Mouse (Mus musculus) cerebral cortex, adult 2 months (tissue): ENCODE data around the gene Ttyh2.

ENCODE experiments used
- WGBS: fragments of 180-500 bp; shearing (Covaris S2); methylation state at CpG from one replicate; pipeline ENCODE4 v1.1.7; 2018; 5-methylcytosine and 5-hydroxymethylcytosine counted together

Gene Ttyh2

DNA sequence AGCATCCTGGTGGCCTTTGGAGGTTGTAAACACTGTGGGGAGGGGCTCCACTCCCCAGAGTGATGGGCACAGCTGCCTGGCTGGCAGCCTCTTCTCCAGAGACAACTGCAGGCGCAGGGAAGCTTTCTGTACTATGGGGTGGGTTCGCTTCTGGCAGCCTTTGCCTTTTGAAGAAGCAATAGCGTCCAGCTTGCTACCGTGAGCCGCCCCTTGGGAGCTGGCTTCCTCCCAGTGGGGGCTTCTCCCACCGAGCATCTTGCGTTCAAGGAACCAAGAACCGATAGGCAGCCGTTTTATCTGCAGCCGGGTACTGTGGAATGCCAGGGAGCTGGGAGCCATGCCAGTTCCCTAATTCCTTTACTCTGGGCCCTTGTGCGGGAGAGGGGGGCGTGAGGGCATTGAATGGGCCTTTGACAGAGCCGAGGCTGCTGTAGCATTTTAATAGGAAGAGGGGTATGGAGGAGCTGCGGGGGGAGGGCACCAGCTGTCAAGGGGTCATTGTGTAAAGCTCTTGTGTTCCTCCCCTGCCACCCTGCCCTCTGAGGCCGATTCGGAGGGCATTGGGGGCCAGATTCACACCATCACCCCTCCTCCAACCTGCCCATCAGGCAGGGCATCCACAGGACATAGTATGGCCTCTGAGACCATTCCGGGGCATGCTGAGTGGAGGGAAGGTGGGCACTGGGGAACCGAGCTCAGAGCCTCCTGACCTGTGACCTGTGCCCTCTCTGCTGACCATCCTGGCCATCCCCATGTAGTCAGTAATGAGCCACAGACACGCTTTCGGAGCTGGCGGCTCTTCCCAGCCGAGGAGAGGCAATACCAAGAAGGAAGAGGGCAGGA lies 29.1 kb downstream of the Ttyh2 start:
- 36% methylated on average over 22 of the region's 22 CpGs for WGBS

DNA sequence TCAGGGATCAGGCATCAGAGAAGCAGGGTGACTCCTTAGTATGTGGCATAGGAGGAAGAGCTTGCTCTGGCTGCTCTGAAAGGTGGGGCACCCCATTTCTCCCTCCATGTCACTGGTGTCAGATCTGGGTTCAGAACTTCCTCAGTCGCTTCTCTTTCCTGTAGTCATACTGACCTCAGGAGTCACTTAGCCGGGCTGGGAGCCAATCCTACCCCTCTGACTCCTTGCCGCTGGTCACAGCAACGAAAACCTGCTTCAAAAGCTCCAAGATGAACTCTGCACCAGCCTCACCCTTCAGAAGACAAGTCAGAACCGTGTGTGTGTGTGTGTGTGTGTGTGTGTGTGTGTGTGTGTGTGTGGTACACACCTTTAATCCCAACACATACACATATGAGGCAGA lies 31.1 kb downstream of the Ttyh2 start:
- WGBS, result 83% methylated on average over 5 of the region's 5 CpGs

DNA sequence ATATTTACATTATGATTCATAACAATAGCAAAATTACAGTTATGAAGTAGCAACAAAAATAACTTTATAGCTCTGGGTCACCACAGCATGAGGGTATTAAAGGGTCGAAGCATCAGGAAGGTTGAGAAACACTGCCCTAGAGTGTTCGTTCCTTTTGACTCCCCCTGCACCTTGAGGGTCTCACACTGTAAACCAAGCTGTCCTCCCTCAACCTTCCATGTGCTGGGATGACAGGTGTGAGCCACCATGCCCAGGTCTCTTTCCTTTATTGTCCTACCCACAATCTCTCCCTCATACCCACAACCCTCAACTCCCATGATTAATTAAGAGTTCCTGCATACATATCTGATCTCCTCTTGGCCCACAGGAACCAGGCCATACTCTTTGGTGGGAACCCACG lies 36.2 kb downstream of the Ttyh2 start:
- WGBS, result 96% methylated on average over 3 of the region's 3 CpGs

DNA sequence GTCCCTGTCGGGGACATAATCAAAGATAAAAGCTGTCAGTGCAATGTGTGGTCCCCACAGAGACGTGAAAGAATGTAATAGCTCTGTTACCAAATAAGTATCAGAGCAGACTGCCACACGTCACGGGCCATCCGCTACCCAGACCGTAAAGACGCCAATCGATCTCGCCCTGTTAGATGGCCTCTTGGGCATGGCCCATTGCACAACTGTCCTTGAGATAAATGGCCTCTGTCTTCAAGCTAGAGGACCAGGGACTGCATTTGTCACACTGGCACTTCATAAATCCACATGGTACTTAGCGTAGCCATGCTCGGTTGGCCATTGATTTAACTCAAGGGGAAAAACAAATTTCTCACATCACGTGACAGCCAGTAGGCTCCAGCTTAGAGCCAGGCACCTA lies 36.6 kb downstream of the Ttyh2 start:
- WGBS, result 89% methylated on average over 12 of the region's 12 CpGs

DNA sequence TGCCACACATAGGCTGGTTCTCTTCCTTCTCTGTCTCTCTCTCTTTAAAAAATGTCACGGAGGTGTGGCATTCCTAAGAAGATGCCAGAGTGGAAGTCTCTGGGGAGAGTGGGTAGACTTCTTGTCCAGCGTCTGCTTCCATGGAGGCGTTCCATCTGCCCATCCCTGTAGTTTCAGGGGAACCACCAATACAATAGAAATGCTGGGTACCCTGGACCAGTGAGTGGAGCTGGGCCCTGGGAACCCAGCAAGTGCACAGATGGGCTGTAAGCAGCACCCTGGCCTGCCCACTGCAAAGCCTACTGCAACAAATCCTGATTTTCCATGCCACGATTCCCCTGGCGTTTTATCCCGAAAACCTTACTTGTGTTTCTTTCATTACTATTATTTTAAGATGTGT lies 39.3 kb downstream of the Ttyh2 start:
- WGBS, result 60% methylated on average over 6 of the region's 6 CpGs

DNA sequence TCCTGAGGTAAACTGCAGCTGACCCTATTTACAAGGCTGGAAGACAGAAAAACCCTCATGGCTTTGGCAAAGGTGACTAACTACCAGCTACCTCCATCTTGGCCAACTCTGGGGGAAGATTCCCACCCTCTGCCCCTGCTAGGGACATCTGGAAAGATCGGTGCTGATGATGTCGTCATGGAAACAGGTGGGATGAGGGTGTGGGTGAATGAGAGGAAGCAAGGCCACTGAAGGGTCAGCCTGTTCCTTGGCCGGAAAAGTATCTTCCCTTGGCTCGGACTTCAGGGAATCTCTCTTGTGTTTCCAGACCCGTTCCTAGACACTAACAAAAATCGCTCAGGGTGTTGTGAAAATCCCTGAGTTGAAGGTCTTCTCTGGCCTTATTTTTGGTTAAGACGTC lies 40.3 kb downstream of the Ttyh2 start:
- 75% methylated on average over 7 of the region's 7 CpGs for WGBS

DNA sequence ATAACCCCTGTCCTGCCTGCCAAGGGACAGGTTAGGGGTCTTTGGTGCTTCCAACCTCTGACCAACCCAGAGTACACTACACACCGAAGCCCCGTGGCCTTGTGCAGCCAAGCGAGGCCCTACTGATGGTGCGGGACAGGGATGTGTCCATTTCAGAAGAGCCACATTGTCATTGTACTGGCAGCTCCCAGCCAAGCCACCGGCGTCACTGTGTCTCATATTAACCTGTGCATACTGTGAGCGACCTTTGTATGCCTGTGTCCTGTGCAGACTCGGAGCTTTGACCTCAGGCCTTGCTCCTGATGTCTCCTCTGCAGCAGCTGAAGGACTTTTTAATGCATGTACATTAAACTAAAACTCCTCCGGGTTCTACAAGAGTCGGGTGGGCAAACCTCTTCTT lies 45.3 kb downstream of the Ttyh2 start:
- WGBS, result 96% methylated on average over 10 of the region's 10 CpGs

DNA sequence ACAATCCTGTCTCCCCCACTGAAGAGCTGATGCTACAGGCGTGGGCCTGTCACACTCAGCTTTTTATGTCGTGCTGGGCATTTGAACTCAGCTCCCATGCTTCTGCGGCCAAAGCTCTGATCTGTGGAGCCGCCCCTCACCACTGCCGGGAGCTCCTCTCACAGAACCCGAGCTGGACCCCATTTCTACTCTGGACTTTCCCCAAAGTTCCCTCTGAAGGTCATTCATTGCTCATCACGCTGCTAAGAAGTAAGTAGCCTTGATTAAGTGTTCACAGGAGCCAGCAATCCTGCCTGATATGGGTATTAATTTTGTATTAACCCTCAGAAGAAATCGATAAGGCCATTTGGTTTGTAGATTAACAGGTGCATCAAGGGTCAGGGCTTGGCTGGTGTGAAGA lies 47.2 kb downstream of the Ttyh2 start:
- 83% methylated on average over 8 of the region's 8 CpGs for whole genome bisulfite sequencing

DNA sequence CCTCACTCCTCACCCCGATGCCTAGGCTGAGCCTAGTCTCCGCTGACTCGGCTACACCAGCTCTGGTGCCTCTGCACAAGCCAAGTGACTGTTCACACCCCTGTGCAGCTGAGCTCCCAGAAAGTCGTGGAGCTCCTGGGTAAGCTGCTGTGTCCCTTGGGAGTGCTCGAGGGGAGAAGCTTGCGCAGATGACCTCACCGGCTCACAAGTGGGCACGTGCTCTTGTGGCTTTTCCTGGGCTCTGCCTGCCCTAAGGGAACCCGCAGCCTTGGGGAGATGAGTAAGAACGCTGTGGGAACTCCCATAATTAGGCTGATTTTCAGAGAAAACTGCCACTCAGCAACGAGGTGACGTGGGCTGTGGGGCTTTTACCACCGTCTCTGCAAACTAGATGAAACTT lies 47.8 kb downstream of the Ttyh2 start:
- WGBS, result 75% methylated on average over 13 of the region's 13 CpGs

DNA sequence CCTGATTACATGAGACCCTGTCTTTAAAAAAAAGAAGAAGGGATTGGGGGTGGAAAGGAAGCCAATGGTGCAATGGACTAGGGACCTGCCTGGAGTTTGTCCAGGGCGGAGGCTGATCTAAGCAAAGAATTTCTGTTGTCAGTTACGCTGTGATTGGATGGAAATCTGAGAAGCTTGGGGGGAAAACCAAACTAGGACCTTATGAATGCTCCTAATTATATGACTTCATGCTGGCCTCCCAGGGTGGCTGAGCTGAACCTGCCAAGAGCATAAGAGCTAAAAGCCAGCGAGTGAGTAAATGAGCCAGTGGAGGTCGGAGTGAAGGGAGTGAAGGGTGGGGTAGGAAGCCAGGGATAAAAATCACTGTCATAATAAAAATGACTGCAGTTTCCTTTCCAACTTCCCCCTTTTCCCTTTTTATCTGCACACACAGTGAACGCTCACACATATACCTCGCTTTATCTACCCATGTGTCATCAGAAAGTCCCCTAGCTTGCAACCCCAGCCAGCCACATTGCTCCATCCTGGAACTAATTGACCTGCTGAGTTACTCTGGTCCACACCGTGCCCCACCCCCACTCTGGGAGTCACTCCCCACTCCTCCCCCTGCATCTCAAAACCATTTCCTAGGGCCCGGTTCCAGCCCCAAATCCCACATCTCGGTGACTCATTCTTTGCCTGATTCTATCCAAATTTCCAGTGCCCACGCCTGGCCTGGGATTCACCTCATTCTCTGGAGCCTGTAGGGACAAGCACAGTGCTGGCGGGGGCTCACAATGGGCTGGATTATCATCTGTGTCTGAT lies 49.8 kb downstream of the Ttyh2 start:
- WGBS, result 56% methylated on average over 11 of the region's 11 CpGs

DNA sequence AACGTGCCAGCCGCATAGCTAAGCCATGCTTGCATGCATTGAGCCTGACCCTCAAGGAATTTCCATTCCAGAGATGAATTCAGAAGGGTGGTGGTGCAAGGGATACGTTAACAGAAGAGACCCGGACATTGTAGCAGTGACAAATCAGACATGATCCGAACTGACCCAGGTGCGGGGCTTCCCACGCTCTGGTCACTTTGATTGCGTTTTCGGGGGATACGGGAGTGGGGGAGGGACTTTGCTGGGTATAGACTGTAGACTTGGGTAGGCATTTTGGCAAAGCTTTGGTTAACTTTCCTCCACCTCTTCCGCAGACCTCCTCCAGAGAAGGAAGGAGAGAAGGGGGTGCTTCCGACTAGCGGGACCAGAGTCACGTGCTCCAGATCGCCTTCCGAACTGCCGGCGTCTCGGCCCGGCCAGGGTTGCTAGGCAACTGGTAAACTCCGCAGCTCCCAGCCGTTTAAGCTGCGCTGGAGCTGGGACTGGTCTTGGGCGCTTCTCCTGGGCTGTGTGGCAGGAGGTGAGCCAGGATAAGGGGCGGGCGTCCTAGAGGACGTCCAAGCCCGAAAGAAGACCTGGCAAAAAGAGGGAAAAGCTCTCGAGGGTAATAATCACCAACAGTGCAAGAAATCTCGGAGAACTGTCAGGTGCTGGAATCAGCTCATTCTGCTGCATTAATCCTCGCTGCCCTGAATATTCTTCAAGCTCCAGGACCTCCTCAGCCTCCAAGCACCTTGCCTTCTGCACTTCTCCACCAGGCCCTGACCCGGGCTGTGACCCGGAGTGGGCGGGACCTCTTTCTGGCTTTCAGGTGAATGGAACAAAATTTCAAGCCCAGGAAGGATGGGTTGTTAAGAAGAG lies 52.0 kb downstream of the Ttyh2 start, which contains the start of gene Dnaic2:
TSS of gene Dnaic2 (plus strand) at position 444 of the 861 bp plus-strand sequence.
- WGBS, result 7% methylated on average over 34 of the region's 34 CpGs

DNA sequence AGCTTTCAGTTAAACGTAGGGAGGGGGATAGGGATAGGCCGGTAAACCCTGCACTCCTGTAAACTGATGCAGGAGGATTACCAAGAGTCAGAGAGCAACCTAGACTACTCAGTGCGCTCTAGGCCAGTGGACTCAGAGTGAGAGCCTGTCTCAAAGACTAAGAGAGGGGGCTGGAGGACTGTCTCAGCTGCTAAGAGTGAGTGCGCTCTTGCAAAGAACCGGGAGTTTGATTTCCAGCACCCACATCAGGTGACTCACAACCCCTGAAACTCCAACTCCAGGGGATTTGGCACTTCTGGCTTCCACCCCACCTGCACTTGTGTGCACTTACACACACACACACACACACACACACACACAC lies 52.6 kb downstream of the Ttyh2 start:
- 30% methylated on average over 5 of the region's 5 CpGs for WGBS

DNA sequence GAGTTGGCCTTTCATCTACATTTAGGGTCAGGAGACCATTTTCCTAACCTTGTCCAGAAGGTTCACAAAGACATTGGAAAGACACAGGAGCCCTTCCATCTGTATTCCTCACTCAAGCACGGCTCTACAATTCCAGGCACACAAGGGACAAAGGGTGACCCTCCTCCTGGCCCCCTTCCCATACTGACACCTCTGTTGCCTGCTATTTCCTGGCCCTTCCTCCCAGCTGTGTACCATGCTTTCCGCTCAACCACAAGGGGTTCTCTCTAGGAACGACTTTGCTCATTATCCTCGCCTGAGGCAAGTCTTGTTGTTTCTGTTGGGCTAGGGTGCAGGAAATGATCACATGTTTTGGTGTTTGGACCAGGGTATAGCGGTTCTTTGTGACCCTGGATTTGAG lies 53.1 kb downstream of the Ttyh2 start:
- WGBS, result 60% methylated on average over 5 of the region's 5 CpGs

DNA sequence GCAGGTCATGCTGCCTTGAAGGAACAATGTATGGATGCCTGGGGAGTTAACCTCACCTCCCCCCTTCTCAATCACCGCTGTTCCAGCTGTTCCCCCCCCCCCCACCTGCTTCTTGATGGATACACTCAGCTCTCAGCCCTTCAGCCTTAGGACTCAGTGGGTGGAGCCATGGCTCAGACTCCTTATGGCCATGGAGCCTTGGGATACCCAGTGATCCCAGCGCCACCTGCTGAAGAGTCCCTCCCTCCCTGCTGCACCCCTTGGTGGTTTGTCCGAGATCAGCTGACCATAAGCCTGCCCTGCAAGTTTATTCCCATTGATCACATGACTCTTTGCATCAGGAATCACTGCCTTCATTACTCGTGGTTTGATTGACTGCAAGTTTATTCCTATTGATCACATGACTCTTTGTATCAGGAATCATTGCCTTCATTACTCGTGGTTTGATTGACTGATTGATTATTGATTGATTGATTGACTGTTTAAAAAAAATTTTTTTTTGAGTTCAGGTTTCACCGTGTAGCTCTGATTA lies 54.7 kb downstream of the Ttyh2 start:
- WGBS, result 64% methylated on average over 6 of the region's 6 CpGs

DNA sequence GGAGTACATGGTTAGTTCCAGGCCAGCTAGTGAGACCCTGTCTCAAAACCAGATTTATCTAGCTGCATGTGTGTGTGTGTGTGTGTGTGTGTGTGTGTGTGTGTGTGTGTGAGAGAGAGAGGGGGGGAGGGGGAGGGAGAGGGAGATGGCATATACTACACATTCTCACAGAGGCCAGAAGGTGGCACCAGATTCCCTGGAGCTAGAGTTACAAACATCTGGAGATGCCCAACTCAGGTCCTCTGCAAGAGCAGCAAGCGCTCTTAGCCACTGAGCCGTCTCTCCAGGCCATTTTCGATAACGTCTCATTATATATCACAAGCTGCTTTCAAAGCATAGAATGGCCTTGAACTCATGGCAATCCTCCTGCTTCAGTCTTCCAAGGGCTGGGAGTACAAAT lies 56.5 kb downstream of the Ttyh2 start:
- 80% methylated on average over 4 of the region's 4 CpGs for WGBS

DNA sequence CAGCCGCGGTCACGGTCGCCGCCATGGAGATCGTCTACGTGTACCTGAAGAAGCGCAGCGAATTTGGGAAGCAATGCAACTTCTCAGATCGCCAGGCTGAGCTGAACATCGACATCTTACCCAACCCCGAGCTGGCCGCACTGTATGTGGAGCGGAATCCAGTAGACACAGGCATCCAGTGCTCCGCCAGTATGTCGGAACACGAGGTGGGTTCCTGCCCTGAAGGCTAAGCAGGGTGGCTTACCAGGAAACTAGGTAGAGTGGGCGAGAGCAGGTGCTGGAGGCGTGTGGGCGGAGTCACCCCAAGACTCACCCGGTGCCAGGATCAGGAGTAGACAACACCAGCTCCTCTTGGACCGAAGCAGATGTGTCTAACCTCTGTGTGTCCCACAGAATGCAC lies 57.7 kb downstream of the Ttyh2 start:
- 85% methylated on average over 22 of the region's 22 CpGs for WGBS

DNA sequence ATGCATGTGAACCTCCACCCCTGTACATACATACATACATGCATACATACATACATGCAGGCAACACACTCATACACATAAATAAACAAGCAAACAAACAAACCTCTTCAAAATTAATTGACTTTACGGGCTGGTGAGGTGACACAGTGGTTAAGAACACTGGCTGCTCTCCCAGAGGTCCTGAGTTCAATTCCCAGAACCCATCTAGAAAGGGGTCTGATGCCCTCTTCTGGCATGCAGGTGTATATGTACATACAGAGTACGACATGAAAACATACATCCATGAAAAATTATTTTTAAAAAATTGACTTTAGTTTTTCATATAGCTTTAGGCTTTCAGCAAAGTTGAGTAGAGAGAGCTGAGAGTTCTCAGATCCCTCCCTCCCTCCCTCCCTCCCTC lies 60.9 kb downstream of the Ttyh2 start:
- WGBS, result 77% methylated on average over 2 of the region's 2 CpGs

DNA sequence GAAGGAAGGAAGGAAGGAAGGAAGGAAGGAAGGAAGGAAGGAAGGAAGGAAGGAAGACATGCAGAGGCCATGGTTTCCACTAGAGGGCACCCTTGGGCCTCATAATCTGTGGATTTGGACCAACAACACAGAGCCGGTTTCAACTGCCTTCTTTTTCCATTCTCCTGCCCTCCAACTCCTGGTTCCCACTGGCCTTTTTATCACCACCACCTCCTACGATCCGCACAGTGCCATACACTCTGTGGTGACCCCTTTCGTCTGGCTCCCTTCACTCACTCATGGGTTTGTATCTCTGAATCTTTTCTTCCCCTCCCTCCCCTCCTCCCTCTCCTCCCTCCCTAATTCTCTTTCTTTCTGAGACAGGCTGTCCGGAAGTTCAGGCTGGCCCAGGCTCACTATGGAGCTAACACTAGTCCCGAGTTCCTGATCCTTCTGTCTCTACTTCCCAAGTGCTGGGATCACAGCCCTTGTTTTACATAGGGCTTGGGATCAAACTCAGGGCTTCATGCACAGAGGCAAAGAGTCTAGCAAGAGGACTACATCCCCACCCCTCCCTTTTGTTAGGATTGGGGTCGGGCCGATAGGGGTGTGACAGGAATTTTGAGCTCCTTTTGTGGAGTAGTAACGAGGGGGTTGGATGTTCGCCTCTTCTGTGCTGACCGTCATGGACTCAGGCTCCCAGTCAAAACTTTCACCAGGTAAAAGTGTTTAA lies 61.8 kb downstream of the Ttyh2 start:
- WGBS, result 32% methylated on average over 11 of the region's 11 CpGs

DNA sequence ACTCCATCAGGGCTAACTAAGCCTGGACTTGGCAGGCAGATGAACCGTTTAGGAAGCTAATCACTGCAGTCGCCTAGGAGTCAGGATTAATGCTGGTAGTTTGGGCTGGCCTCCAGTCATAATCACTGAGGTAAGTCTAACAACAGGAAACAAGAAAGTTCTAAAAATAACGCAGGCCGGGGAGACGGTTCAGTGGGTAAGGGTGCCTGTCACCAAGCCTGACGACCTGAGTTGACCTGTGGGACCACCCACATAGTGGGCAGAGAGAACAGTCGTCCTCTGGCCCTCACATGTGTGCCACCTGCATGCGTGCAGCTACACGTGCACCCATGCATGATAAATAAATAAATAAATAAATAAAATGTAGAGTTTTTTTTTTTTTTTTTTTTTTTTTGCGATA lies 65.4 kb downstream of the Ttyh2 start:
- 52% methylated on average over 10 of the region's 10 CpGs for WGBS

DNA sequence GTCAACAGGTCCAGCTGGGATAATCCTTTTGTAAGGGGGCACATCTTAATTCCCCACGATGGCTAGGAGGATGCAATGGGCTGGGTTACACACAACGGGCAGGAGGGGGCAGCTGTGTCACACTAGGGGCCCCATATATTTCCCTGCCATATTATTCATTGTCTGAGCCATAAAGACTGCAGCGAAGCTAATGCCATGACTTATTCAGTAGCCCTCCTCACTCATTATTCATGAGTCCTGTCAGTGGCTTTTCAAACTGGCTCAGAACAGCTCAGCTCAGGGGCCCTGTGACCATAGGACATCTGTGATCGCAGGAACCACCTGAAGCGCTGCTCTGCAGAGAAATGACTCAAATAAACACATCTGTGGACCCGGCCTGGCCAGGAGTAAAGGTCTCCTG lies 66.2 kb downstream of the Ttyh2 start:
- WGBS, result 53% methylated on average over 6 of the region's 6 CpGs

DNA sequence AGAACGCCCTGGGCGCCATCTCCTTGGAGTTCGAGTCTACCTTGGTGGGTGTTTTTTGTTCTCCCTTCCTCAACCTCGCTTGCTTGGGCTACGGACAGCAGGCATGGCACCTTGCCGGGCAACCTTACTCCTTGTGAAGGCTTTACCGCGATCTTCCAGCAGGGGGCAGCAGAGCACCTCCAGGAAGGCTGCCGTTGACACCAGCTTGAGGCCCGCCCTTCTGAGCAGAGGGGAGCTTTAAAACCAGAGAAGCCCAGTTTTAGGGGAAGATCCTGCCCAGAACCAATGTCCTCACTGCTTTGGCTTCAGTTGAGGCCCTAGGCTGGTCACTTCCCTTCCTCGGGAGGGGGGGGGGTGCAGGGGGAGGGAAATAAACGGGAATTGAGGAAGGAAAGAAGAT lies 69.9 kb downstream of the Ttyh2 start:
- WGBS, result 1% methylated on average over 12 of the region's 12 CpGs
